Mouse (Mus musculus): ENCODE measurements around the gene Glra4. TPM values are rescaled to one million over a fixed set of nuclear protein-coding genes. Genes with fewer than 3 reads are reported as not detected.

Gene Glra4
- polyA plus RNA-seq (2012; rRNA removed) (not detected in 2 replicates), polyA plus RNA-seq (2014; fragmentation: Nextera tagmentation; extraction: Ambion mirVana) (not detected in 2 replicates)

GRCm38 (mm10) chrX:136780041-136780440, at the start of gene Glra4:
Gene Glra4, minus strand, starts transcription at chrX:136780141.
- H3K4me2 ChIP-seq (ENCODE audit: low read depth): no peak within 1 kb of the TSS
- no peaks in the 10 kb centered on the region for H3K27me3 ChIP-seq (ENCODE audit: control insufficient read depth, insufficient read depth, low read length)
- ATAC-seq (ENCODE audit: insufficient read depth) (no peak), DNase-seq (ENCODE audit: low read depth in 3 of 3, low spot score in 3 of 3) (no peak)
- TF ChIP-seq CTCF (IDR thresholded peaks at IDR 0.05; ENCODE audit: low read depth) (no peak), EP300 (IDR thresholded peaks at IDR 0.05; ENCODE audit: low read depth) (no peak)
- no peaks in the 10 kb centered on the region for H3K9me3 ChIP-seq (ENCODE audit: control insufficient read depth, low read length)
- no peaks in the 10 kb centered on the region for H3K4me1 ChIP-seq (replicated peaks; ENCODE audit: control insufficient read depth in 2 of 2, insufficient read depth in 2 of 2, low read length in 1 of 2)
- H3K9ac ChIP-seq (replicated peaks): no peak within 1 kb of the TSS
- no peaks in the 10 kb centered on the region for H3K36me3 ChIP-seq (replicated peaks; ENCODE audit: control insufficient read depth, insufficient read depth, low read depth)
- WGBS (ENCODE audit: insufficient replicate concordance): 67% methylated on average over 3 of the region's 3 CpGs
- H3K27ac ChIP-seq: no peak within 1 kb of the TSS
- H3K4me3 ChIP-seq (ENCODE audit: insufficient read depth in 1 of 2, low read depth in 2 of 2, low read length in 2 of 2): no peak within 1 kb of the TSS

DNA sequence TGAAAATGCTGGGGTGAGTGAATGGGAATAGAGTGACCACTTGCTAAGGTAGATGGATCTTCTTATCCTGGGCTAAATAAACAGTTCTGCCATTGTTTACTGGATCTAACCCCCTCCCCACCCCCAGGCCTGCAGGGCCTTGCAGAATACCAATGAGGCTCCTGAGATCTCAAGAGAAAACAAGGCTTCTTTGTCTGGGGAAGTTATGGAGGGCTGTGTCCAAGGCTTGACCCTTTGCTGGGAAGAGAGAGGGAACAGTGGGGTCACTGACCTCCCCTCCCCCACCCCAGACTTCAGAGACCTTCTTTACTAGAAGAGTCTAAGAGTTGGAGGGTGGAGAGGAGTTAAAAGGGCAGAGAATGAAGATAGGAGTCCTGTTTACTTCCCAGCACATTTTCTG, 48.7 kb upstream of the Glra4 start:
- H3K9me3 ChIP-seq (ENCODE audit: control insufficient read depth, low read length): no peaks in the 10 kb centered on the region
- no peak for DNase-seq (ENCODE audit: low read depth in 3 of 3, low spot score in 3 of 3)
- TF ChIP-seq CTCF (IDR thresholded peaks at IDR 0.05; ENCODE audit: low read depth): no peak
- TF ChIP-seq EP300 (IDR thresholded peaks at IDR 0.05; ENCODE audit: low read depth): no peak
- no peak overlapping the region for H3K4me2 ChIP-seq (ENCODE audit: low read depth)
- no peaks in the 10 kb centered on the region for H3K4me1 ChIP-seq (replicated peaks; ENCODE audit: control insufficient read depth in 2 of 2, insufficient read depth in 2 of 2, low read length in 1 of 2)
- H3K27me3 ChIP-seq (ENCODE audit: control insufficient read depth, insufficient read depth, low read length): no peaks in the 10 kb centered on the region
- H3K27ac ChIP-seq: no peak overlapping the region
- ATAC-seq (ENCODE audit: insufficient read depth): no peak
- no peaks in the 10 kb centered on the region for H3K36me3 ChIP-seq (replicated peaks; ENCODE audit: control insufficient read depth, insufficient read depth, low read depth)
- no peak overlapping the region for H3K9ac ChIP-seq (replicated peaks)
- no peak overlapping the region for H3K4me3 ChIP-seq (ENCODE audit: insufficient read depth in 1 of 2, low read depth in 2 of 2, low read length in 2 of 2)

- Histone ChIP-seq H3K27me3 (ENCODE audit: control insufficient read depth, insufficient read depth, low read length) (no peaks in the 10 kb centered on the region), H3K4me3 (ENCODE audit: insufficient read depth in 1 of 2, low read depth in 2 of 2, low read length in 2 of 2) (no peak overlapping the region), H3K36me3 (replicated peaks; ENCODE audit: control insufficient read depth, insufficient read depth, low read depth) (no peaks in the 10 kb centered on the region), H3K9me3 (ENCODE audit: control insufficient read depth, low read length) (no peaks in the 10 kb centered on the region), H3K27ac (no peak overlapping the region), H3K4me1 (replicated peaks; ENCODE audit: control insufficient read depth in 2 of 2, insufficient read depth in 2 of 2, low read length in 1 of 2) (no peaks in the 10 kb centered on the region), H3K9ac (replicated peaks) (no peak overlapping the region), H3K4me2 (ENCODE audit: low read depth) (no peak overlapping the region)
- WGBS (ENCODE audit: insufficient replicate concordance): 68% methylated on average over 4 of the region's 4 CpGs
- ATAC-seq (ENCODE audit: insufficient read depth) (no peak), DNase-seq (ENCODE audit: low read depth in 3 of 3, low spot score in 3 of 3) (no peak)
- TF ChIP-seq EP300 (IDR thresholded peaks at IDR 0.05; ENCODE audit: low read depth): no peak
- no peak for TF ChIP-seq CTCF (IDR thresholded peaks at IDR 0.05; ENCODE audit: low read depth)
Measured at GRCm38 (mm10) chrX:136825016-136825415, 45.1 kb upstream of the Glra4 start.

DNA sequence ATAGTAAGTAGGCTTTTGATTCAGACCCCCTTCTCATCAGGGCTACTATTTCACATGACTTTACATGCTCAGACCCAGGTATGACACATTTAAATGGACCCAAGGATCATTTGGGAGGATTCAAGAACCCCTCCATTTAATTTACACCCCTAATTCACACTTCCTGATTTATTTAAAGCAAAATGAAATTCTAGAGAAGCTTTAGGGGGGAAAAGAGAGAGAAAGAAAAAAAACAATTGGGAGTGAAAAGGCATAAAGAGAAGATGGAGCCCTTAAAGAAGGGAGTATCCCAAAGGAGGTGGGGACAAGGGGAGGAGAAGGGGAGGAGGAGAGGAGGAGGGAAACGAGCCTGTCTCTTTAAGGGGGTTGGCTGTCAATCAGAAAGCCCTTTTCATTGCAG, 42.4 kb upstream of the Glra4 start, which contains the start of gene Plp1:
Gene Plp1, plus strand, starts transcription at position 301 of the 400 bp plus-strand sequence.
- H3K27me3 ChIP-seq (ENCODE audit: control insufficient read depth, insufficient read depth, low read length): no peaks in the 10 kb centered on the region
- WGBS (ENCODE audit: insufficient replicate concordance): 23% methylated on average over 1 of the region's 1 CpGs
- no peak within 1 kb of the TSS for H3K9ac ChIP-seq (replicated peaks)
- no peak for DNase-seq (ENCODE audit: low read depth in 3 of 3, low spot score in 3 of 3)
- no peak within 1 kb of the TSS for H3K4me2 ChIP-seq (ENCODE audit: low read depth)
- TF ChIP-seq CTCF (IDR thresholded peaks at IDR 0.05; ENCODE audit: low read depth): no peak
- TF ChIP-seq EP300 (IDR thresholded peaks at IDR 0.05; ENCODE audit: low read depth): no peak
- no peak within 1 kb of the TSS for H3K27ac ChIP-seq
- H3K36me3 ChIP-seq (replicated peaks; ENCODE audit: control insufficient read depth, insufficient read depth, low read depth): no peaks in the 10 kb centered on the region
- H3K4me1 ChIP-seq (replicated peaks; ENCODE audit: control insufficient read depth in 2 of 2, insufficient read depth in 2 of 2, low read length in 1 of 2): no peaks in the 10 kb centered on the region
- ATAC-seq (ENCODE audit: insufficient read depth): no peak
- no peaks in the 10 kb centered on the region for H3K9me3 ChIP-seq (ENCODE audit: control insufficient read depth, low read length)
- no peak within 1 kb of the TSS for H3K4me3 ChIP-seq (ENCODE audit: insufficient read depth in 1 of 2, low read depth in 2 of 2, low read length in 2 of 2)

GRCm38 (mm10) chrX:136820250-136820649, 40.3 kb upstream of the Glra4 start:
- 6% methylated on average over 1 of the region's 1 CpGs for WGBS (ENCODE audit: insufficient replicate concordance)
- TF ChIP-seq EP300 (IDR thresholded peaks at IDR 0.05; ENCODE audit: low read depth) (no peak), CTCF (IDR thresholded peaks at IDR 0.05; ENCODE audit: low read depth) (peak; percentile 71)
- Histone ChIP-seq H3K27ac (no peak overlapping the region), H3K36me3 (replicated peaks; ENCODE audit: control insufficient read depth, insufficient read depth, low read depth) (no peaks in the 10 kb centered on the region), H3K9ac (replicated peaks) (no peak overlapping the region), H3K27me3 (ENCODE audit: control insufficient read depth, insufficient read depth, low read length) (no peaks in the 10 kb centered on the region), H3K4me1 (replicated peaks; ENCODE audit: control insufficient read depth in 2 of 2, insufficient read depth in 2 of 2, low read length in 1 of 2) (no peaks in the 10 kb centered on the region), H3K4me3 (ENCODE audit: insufficient read depth in 1 of 2, low read depth in 2 of 2, low read length in 2 of 2) (no peak overlapping the region), H3K4me2 (ENCODE audit: low read depth) (no peak overlapping the region), H3K9me3 (ENCODE audit: control insufficient read depth, low read length) (no peaks in the 10 kb centered on the region)
- ATAC-seq (ENCODE audit: insufficient read depth): no peak
- peak in 2 of 3 experiments; percentile 0 to 3 for DNase-seq (ENCODE audit: low read depth in 3 of 3, low spot score in 3 of 3)

All from liver, embryonic 14.5 days (tissue).